Mouse (Mus musculus) CH12.LX (cell line): ENCODE measurements around the gene Aqp5.

Experiments used
- CTCF ChIP-seq, 2 experiments: IDR thresholded peaks in 1 of 2; conservative IDR thresholded peaks in 1 of 2; 2 replicates each; pipeline ENCODE4 v1.5.1; 2011 to 2012; ENCODE audit warnings: low read depth in 2 of 2, low read length in 2 of 2, improper control_type of control experiment in 1 of 2, inconsistent platforms in 1 of 2, mild to moderate bottlenecking in 1 of 2, moderate library complexity in 1 of 2
- EP300 ChIP-seq: IDR thresholded peaks from 2 replicates; pipeline ENCODE4 v1.6.1; 2011; ENCODE audit warnings: low read length, improper control_type of control experiment
- HCFC1 ChIP-seq: IDR thresholded peaks from 2 replicates; pipeline ENCODE4 v1.6.1; 2012; ENCODE audit warnings: low read depth, mild to moderate bottlenecking, inconsistent platforms, low read length, improper control_type of control experiment
- POLR2A ChIP-seq: IDR thresholded peaks from 2 replicates; pipeline ENCODE4 v1.6.1; 2011; ENCODE audit warnings: low read depth, mild to moderate bottlenecking, improper control_type of control experiment, low read length
- POLR2AphosphoS2 ChIP-seq: IDR thresholded peaks from 2 replicates; pipeline ENCODE4 v1.6.1; 2011; ENCODE audit warnings: low read depth, low read length, improper control_type of control experiment
- SMC3 ChIP-seq: IDR thresholded peaks from 2 replicates; pipeline ENCODE4 v1.6.1; 2011; ENCODE audit warnings: low read depth, low read length, improper control_type of control experiment
- TBP ChIP-seq: conservative IDR thresholded peaks from 2 replicates; pipeline ENCODE4 v1.6.1; 2011; ENCODE audit warnings: low read depth, low read length, improper control_type of control experiment
- USF1 ChIP-seq: IDR thresholded peaks from 2 replicates; pipeline ENCODE4 v1.6.1; 2014; ENCODE audit warnings: low read depth, mild to moderate bottlenecking, inconsistent platforms, low read length, improper control_type of control experiment
- ZMIZ1 ChIP-seq: IDR thresholded peaks from 2 replicates; pipeline ENCODE4 v1.6.1; 2012; ENCODE audit warnings: low read depth, mild to moderate bottlenecking, inconsistent platforms, low read length, improper control_type of control experiment
- ZNF384 ChIP-seq: IDR thresholded peaks from 2 replicates; pipeline ENCODE4 v1.6.1; 2012; ENCODE audit warnings: low read depth, low read length, improper control_type of control experiment, inconsistent platforms

GRCm38 (mm10) chr15:99586525-99586924, 4.1 kb upstream of the Aqp5 start:
- TF ChIP-seq EP300, result no peak
- TF ChIP-seq POLR2AphosphoS2, result no peak
- TF ChIP-seq CTCF (conservative IDR thresholded peaks at IDR 0.05 in 1 of 2, IDR thresholded peaks at IDR 0.05 in 1 of 2; ENCODE audit: low read depth in 2 of 2, low read length in 2 of 2), result no peak
- no peak for TF ChIP-seq HCFC1
- no peak for TF ChIP-seq ZMIZ1
- TF ChIP-seq ZNF384, result no peak
- no peak for TF ChIP-seq TBP
- TF ChIP-seq POLR2A, result no peak
- no peak for TF ChIP-seq USF1
- no peak for TF ChIP-seq SMC3
